Mouse (Mus musculus) bone marrow macrophage, adult 2 months (primary cell): ENCODE data around the gene Gm21778.
"Not testable (repeated sequence)": the region's sequence is repeated elsewhere in the genome, so short reads cannot be mapped to it uniquely, and the experiment has no call there.

Experiments used
- CTCF ChIP-seq: IDR thresholded peaks from 2 replicates; pipeline ENCODE4 v1.5.1; 2012; ENCODE audit warnings: low read depth, mild to moderate bottlenecking, low read length, moderate library complexity
- POLR2A ChIP-seq: IDR thresholded peaks from 2 replicates; pipeline ENCODE4 v1.6.1; 2012; ENCODE audit warnings: mild to moderate bottlenecking, low read depth, low read length, borderline replicate concordance

DNA sequence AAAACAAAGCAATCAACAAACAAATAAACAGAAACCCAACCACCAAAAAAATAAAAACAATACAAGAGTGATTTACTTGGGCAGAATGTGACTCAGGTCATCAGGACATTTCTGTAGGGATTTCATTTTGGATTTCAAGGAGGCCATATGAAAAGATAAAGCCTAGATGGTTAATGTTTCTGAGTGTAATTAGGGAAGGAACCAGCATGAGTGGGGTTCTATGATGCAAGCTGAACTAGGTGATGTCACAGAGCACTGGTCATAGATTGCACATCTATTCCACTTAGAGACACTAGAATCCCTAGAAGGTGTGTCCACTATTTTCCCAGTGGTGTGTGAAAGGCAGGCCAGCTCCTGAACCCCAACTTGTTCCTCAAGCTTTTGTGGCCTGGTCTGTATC lies at the start of gene Gm21778:
- TF ChIP-seq CTCF, POLR2A: not testable (repeated sequence)
